ENCODE assay signal across 16 mouse cellular contexts in the genomic region with DNA sequence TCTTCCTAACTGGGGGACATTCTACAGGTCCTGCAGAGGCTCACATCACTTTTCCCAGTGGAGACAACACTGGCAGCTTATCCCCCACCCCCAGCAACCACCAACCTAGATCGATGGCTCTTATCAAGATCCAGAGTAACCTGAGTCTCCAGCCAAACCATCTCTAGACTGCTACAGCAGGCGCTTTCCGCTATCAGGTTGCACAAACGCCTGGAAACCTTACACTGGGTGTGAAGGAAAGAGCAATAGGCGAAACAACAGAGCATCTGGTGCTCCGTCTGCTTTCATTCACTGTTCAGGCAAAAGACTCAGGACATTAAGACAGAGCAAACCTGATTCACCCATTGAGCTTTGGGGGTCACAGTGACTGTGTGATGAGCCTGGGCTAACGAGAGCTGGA. TPM values are rescaled to one million over a fixed set of nuclear protein-coding genes. Genes with fewer than 3 reads are reported as not detected.
DNase-seq lines count a peak whose midpoint lies in the region; ATAC-seq lines count a peak whose summit lies in the region.
"Had no signal": no experiment of that assay in that cellular context is flagged by ENCODE, and none has a peak within 500 bp of the region (broad histone marks: within the 10 kb centered on the region; RNA-seq: fewer than 3 reads in every experiment).

No protein-coding gene starts in this region.

- 28% methylated on average over 7 of the region's 7 CpGs for WGBS in kidney, embryonic 15.5 days
- WGBS in forebrain, embryonic 14.5 days = 60% methylated on average over 7 of the region's 7 CpGs

- peak overlapping the region; percentile 9; the same call in 1 of the 2 replicates for H3K27ac ChIP-seq in kidney, embryonic 15.5 days
- no peak overlapping the region; the same call in 1 of the 2 replicates for H3K27ac ChIP-seq in forebrain, embryonic 14.5 days (ENCODE audit: low read depth, low read length)
- H3K27ac ChIP-seq: heart, embryonic 13.5 days; hindbrain, embryonic 14.5 days; lung, embryonic 15.5 days had no signal

- ATAC-seq in kidney, embryonic 15.5 days (replicated peaks; ENCODE audit: low FRiP score) = no peak
- no peak for ATAC-seq in forebrain, embryonic 14.5 days

- 0 out of 2 replicates have a peak, but pooled peaks cover 3% of the 10 kb centered on the region for H3K36me3 ChIP-seq in kidney, embryonic 15.5 days
- no peaks in the 10 kb centered on the region for H3K36me3 ChIP-seq in forebrain, embryonic 14.5 days (ENCODE audit: control insufficient read depth, insufficient read depth, low read length)
- H3K36me3 ChIP-seq: heart, embryonic 13.5 days; lung, embryonic 15.5 days had no signal

- H3K4me1 ChIP-seq in kidney, embryonic 15.5 days = peaks cover 35% of the 10 kb centered on the region
- H3K4me1 ChIP-seq in forebrain, embryonic 14.5 days (ENCODE audit: control insufficient read depth, insufficient read depth, low read length) = 0 out of 2 replicates have a peak, but pooled peaks cover 2% of the 10 kb centered on the region
- H3K4me1 ChIP-seq: megakaryocyte, embryonic 14.5 days had no signal

- H3K4me2 ChIP-seq in kidney, embryonic 15.5 days = no peak overlapping the region
- no peak overlapping the region for H3K4me2 ChIP-seq in forebrain, embryonic 14.5 days (ENCODE audit: low read length)
- H3K4me2 ChIP-seq: heart, embryonic 13.5 days; hindbrain, embryonic 14.5 days; lung, embryonic 15.5 days had no signal

- H3K27me3 ChIP-seq in kidney, embryonic 15.5 days = no peaks in the 10 kb centered on the region
- no peaks in the 10 kb centered on the region for H3K27me3 ChIP-seq in forebrain, embryonic 14.5 days (replicated peaks; ENCODE audit: control insufficient read depth, insufficient read depth, low read length)
- H3K27me3 ChIP-seq: heart, embryonic 13.5 days; lung, embryonic 15.5 days had no signal

- peak; percentile 54 for DNase-seq in embryo, embryonic 10 days (ENCODE audit: low spot score)
- DNase-seq in embryo, embryonic 9.5 days (ENCODE audit: extremely low spot score) = no peak
- DNase-seq in kidney, postnatal 36 days = no peak
- peak; percentile 43 for DNase-seq in brain, adult 2 months (ENCODE audit: low read depth, low spot score)
- DNase-seq in forebrain, embryonic 14.5 days (ENCODE audit: low spot score) = peak; percentile 33
- no peak for DNase-seq in urinary bladder, postnatal 36 days (ENCODE audit: low spot score in 2 of 2)
- DNase-seq in natural killer cell, adult 2 months (ENCODE audit: low spot score in 2 of 2) = no peak
- DNase-seq: adrenal gland, postnatal 14 days; gastrocnemius, postnatal 14 days; kidney, postnatal 10 days; liver had no signal

- no peaks in the 10 kb centered on the region for H3K9me3 ChIP-seq in kidney, embryonic 15.5 days (replicated peaks)
- no peaks in the 10 kb centered on the region for H3K9me3 ChIP-seq in forebrain, embryonic 14.5 days (replicated peaks; ENCODE audit: control insufficient read depth, low read length)
- H3K9me3 ChIP-seq: heart, embryonic 13.5 days; lung, embryonic 15.5 days; megakaryocyte, embryonic 14.5 days had no signal

- no peak overlapping the region for H3K9ac ChIP-seq in kidney, embryonic 15.5 days
- H3K9ac ChIP-seq in forebrain, embryonic 14.5 days (ENCODE audit: low read length) = no peak overlapping the region
- H3K9ac ChIP-seq: heart, embryonic 13.5 days; hindbrain, embryonic 14.5 days; lung, embryonic 15.5 days had no signal

- no peak overlapping the region for H3K4me3 ChIP-seq in kidney, embryonic 15.5 days (replicated peaks)
- no peak overlapping the region for H3K4me3 ChIP-seq in forebrain, embryonic 14.5 days (ENCODE audit: low read depth, low read length)
- H3K4me3 ChIP-seq: heart, embryonic 13.5 days; lung, embryonic 15.5 days; megakaryocyte, embryonic 14.5 days had no signal

RNA-seq across cellular contexts. Expression of a gene that starts 15.3 kb away (rescaled TPM):
- 41.6 and 47.7 TPM in 2 replicates for polyA plus RNA-seq in kidney, embryonic 15.5 days (2015; fragmentation: Nextera tagmentation; extraction: Ambion mirVana)
- 186 and 229 TPM in 2 replicates for polyA plus RNA-seq in forebrain, embryonic 14.5 days (2014; fragmentation: Nextera tagmentation; extraction: Ambion mirVana)

Comparison
In these comparisons a context has a peak if more than half of its experiments do, and no peak if none do; other contexts are left out.
1. DNase-seq: peak in embryo, embryonic 10 days (single experiment), brain, adult 2 months (single experiment) and forebrain, embryonic 14.5 days (single experiment); none in embryo, embryonic 9.5 days (single experiment), kidney, postnatal 36 days (0 of 2), urinary bladder, postnatal 36 days (0 of 2) and natural killer cell, adult 2 months (0 of 2).